Mouse (Mus musculus) lung, adult 2 months (tissue): ENCODE results near the gene Camta1.

Experiments
- CTCF ChIP-seq: fragments of 200-500 bp; IDR thresholded peaks from 2 replicates; pipeline ENCODE4 v1.5.1; 2011; ENCODE audit warnings: mild to moderate bottlenecking, low read length, control low read depth; ENCODE audit not compliant: insufficient read depth
- POLR2A ChIP-seq: fragments of 200-500 bp; IDR thresholded peaks from 2 replicates; pipeline ENCODE4 v1.6.1; 2011; ENCODE audit warnings: low read depth, mild to moderate bottlenecking, control low read depth, low read length, borderline replicate concordance; ENCODE audit errors: extremely low read depth

DNA sequence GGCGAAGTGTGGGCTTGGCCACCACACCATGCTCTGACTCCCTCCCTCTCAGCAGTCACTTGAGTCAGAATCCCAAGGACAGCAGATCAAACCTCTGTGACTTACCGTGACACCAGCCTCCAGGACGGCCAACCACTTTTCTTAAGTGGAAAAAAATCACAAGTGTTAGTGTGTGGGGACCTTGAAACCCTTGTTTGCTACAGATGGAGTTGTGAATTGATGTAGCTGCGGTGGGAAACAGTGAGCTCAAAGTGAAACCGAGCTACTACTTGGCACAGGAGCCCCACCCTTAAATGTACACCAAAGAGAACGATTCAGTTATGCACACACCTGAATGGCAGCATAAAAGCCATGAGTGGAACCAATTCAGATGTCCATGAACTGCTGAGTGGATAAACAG is 936.7 kb downstream of the Camta1 start:
- TF ChIP-seq POLR2A (no peak), CTCF (no peak)
